Mouse (Mus musculus) liver, adult 2 months (tissue): Measurements from ENCODE around the gene Cmtr2.

ENCODE experiments used
- CTCF ChIP-seq: fragments of 200-500 bp; IDR thresholded peaks from 2 replicates; pipeline ENCODE4 v1.5.1; 2011; ENCODE audit warnings: low read depth, low read length, control low read depth
- POLR2A ChIP-seq: fragments of 200-500 bp; IDR thresholded peaks from 2 replicates; pipeline ENCODE4 v1.6.1; 2011; ENCODE audit warnings: low read length, control low read depth; ENCODE audit not compliant: insufficient read depth; ENCODE audit errors: extremely low read depth

DNA sequence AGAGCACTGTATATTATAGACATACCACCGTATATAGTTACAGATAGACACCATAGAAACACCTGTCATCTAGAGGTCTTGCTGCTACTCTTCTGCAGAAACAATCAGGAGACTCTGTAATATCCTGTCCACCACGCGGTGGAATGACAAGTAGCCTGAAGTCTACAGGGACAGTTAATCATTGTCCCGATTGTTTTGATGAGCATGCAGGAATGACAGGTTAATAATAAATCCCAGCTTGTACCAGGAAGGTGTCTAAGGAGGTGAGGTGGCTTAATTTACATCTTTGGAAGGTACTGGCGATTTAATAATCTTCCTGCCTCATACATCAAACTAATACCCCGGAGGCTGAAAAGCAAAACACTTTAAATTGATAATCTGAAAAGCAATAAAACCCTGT, 15.3 kb downstream of the Cmtr2 start:
- TF ChIP-seq POLR2A (no peak), CTCF (no peak)
